Mouse (Mus musculus) lung, postnatal 36 days (tissue): Measurements from ENCODE around the gene AI597479.
"Not testable (repeated sequence)": the region's sequence is repeated elsewhere in the genome, so short reads cannot be mapped to it uniquely, and the experiment has no call there.

Experiments used
- DNase-seq: peaks from one replicate; pipeline ENCODE4 v3.0.0; 2022; ENCODE audit warnings: mixed read lengths

Gene AI597479

GRCm38 (mm10) chr1:43127196-43127595 is 28.7 kb downstream of the AI597479 start:
- DNase-seq: no peak

GRCm38 (mm10) chr1:43127820-43128610 is 29.5 kb downstream of the AI597479 start:
- peak; percentile 24 for DNase-seq

- no peak for DNase-seq
These were observed 31.9 kb downstream of the AI597479 start for GRCm38 (mm10) chr1:43130219-43130981.

DNA sequence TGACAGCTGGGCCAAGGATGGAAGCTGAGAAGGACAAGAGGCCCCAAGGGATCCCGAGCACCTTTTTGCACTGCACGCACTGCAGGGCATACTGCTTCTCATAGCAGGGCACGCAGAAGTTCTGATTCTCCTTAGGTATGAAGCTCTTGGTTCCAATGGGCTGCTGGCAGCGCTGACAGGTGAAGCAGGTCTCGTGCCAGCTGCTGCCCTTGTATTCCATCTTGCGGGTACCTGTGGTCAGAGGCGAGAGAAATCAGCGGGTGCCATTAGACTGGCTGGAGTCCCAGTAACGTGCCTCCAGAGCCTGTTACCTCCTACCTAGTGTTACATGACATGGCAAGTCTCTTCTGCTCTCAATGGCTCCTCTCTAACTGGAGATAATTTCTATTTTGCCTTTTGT is 33.1 kb downstream of the AI597479 start:
- no peak for DNase-seq

GRCm38 (mm10) chr1:43136488-43137029 is 38.0 kb downstream of the AI597479 start:
- DNase-seq: not testable (repeated sequence)

DNA sequence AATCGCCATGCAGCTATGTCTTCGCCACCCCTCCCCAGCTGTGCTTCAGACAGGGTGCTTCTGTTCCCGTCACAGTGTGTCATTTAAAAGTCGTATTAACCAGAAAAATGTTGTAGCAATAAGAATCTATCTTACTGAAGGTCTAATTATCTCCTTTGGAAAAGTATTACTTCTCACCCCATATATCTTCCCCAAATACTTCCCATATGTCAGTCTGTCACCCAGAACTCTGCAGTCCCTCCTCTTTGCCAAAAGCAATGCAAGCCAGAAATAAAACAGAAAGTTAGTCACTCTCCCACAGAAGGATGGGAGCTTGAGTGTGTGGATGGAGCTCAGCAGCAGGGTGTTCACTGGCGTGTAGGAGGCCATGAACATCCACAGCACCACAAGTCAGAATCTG is 38.8 kb downstream of the AI597479 start:
- DNase-seq: no peak

- no peak for DNase-seq
These were observed 39.8 kb downstream of the AI597479 start for GRCm38 (mm10) chr1:43138268-43138812.

- peak; percentile 93 for DNase-seq
These were observed 41.2 kb downstream of the AI597479 start for GRCm38 (mm10) chr1:43139587-43140266.

DNA sequence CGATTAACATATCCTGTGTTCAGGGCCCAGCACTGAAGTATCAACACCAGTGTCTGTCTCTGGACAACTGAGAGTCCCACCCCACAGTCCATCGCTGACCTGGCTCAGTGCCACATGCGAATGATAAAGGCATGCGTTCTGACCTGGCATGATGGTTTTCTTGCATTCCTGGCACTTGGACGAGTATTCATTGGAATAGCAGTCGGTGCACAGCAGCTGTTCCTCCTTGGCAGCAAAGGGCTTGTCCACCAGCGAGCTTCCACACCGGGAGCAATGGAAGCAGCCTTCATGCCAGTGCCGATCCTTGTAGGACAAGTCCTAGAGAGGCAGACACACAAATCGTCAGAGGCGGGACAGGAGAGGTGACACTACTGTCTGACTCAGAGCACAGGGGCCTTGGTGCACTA is 43.0 kb downstream of the AI597479 start:
- no peak for DNase-seq

GRCm38 (mm10) chr1:43142849-43143248 is 44.3 kb downstream of the AI597479 start:
- DNase-seq: no peak

- DNase-seq: no peak
These were observed 44.8 kb downstream of the AI597479 start for GRCm38 (mm10) chr1:43143284-43143683.

GRCm38 (mm10) chr1:43143791-43144190 is 45.3 kb downstream of the AI597479 start:
- no peak for DNase-seq

GRCm38 (mm10) chr1:43144338-43144906 is 45.9 kb downstream of the AI597479 start:
- no peak for DNase-seq

- DNase-seq: no peak
These were observed 46.9 kb downstream of the AI597479 start for GRCm38 (mm10) chr1:43145388-43145787.

GRCm38 (mm10) chr1:43147474-43147873 is 49.0 kb downstream of the AI597479 start:
- DNase-seq: no peak

GRCm38 (mm10) chr1:43150225-43150624 is 51.7 kb downstream of the AI597479 start:
- no peak for DNase-seq

DNA sequence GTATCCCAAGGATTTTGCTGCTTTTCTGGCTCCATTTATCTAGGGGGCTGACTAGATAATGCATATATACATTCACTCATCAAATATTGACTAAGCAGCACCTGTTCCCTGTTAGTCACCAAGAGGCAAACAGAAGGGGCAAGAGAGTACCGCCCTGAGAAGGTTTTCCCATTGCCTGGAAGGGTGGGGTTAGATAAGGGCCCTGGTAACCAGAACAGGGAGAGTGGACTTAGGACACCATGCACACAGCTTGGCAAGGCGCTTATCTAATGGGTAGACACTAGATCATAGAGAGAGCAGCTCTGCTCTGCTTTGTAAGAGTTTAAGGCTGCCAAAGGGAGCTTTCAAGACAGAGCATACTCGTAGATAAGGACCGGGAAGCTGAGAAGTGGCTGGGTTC is 54.1 kb downstream of the AI597479 start:
- no peak for DNase-seq

DNA sequence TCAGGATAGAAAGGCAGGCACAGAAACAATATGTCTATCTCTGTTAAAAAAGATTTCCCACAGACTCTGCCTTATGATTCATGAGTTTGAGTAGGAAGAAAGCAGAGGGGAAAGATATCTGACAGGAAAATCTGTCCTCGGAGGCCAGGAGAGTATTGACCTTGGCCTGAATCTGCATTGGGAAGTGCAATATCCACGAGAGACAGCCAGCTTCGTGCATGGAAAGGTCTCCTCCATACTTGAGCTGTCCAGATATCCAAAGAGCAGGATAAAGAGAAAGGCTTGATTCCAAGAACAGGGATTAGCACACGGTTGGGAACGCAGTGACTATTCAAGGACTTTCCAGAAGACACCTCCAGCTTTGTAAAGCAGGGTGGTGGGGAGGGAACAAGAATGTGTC is 55.0 kb downstream of the AI597479 start:
- no peak for DNase-seq

DNA sequence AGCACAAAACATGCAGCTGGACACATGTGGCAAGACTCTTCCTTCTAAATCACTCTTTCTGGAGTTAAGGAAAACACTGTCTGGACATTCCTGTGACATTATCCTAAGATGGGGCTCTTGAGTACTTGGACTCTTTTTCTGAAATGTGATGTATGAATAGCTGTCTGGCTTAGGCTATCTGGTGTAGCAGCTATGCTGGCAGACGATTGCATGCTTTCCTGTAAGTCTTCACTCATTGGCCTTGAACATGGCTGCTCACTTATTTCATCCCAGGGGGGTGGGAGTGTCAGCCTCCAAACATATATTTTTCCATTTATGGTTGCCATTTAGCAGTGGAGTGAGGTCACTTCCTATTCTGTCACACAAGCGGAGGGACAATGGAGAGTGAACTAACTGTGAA is 56.0 kb downstream of the AI597479 start:
- no peak for DNase-seq

DNA sequence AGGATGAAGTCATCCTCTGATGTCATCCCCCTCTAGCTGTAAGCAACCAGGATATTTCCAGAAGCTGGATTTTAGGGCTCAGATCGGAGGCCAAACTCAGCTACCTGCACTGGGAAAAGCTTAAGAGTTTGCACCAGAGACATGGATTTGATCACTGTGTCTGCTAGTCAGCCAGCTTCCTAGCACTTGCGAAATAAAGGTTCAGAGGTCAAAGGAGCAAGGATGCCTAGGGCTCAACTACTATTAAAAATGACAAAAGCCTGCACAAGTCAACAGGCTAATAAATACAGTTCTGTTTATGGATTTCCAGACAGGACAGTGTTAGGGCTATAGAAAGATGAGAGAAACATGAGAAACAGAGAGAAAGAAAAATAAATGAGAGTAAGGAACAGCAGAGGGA is 59.4 kb downstream of the AI597479 start:
- DNase-seq: no peak

DNA sequence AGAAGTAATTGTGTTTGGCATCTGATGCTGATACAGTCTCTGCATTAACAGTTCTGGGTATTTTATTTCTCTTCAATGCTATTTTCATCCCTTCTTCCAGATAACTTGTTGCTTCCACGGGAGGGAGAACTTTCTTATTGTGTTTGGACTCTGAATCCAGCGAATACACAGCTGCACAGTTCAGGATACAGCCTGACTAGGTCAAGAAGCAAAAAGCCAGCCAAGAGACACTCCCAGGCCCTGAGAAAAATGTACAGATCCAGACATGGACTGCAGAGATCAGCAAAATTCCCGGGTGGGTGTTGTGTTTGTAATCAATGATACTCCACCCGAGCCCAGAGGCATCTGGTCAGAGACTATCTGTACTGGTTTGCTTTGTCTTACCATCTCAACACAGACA is 60.9 kb downstream of the AI597479 start:
- no peak for DNase-seq

DNA sequence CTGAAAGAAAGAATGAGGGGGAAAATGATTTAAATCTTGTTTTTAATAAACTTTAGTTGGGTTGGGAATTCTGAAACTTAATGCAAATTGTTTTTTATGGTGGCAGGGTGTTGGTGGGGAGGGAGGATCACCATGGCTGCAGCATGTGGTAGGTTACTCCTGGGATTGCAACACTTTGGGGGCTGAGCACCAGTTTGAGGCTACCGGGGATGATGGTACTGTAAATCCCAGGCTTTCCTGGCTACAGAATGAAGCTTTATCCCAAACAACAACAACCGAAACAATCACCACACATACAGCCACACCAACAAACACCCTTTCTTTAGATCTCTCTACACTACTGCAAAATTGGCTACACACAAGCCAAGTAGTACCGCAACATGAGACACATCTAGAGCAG is 63.9 kb downstream of the AI597479 start:
- DNase-seq: no peak

- DNase-seq: no peak
These were observed 64.6 kb downstream of the AI597479 start for GRCm38 (mm10) chr1:43163084-43163466.
